Mouse (Mus musculus): Measurements from ENCODE around the gene Eif1ad. TPM values are rescaled to one million over a fixed set of nuclear protein-coding genes. Genes with fewer than 3 reads are reported as not detected.
"Not testable (repeated sequence)": the region's sequence is repeated elsewhere in the genome, so short reads cannot be mapped to it uniquely, and the experiment has no call there.

The Eif1ad gene
- polyA plus RNA-seq, 1 experiment from 2014 or later: 49.1 TPM

DNA sequence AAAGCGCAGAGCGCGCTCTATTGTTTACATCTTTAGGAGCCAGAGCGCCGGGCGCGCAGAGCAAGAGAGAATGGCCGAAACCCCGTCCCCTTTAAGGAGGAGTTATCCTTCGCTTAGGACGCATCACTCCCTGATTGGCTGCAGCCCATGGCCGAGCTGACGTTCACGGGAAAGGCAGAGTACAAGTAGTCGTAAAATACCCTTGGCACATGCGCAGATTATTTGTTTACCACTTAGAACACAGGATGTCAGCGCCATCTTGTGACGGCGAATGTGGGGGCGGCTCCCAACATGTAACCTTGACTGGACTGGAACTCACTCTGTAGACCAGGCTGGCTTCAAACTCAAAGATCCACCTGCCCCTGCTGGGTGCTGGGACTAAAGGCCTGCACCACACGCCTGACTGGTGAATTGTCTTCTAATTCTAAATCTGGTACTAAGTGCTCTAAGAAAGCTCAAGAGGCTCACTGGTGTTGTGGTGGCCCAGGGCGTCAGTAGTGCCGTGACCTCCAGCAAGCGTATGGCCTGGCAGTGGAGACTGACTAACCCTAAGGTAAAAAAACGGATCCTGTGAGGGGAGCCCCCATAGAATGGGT lies 40.1 kb downstream of the Eif1ad start:
- H3K9me3 ChIP-seq (ENCODE audit: control insufficient read depth, low read length): not testable (repeated sequence)
- peak; percentile 68 for DNase-seq (ENCODE audit: low spot score)

DNA sequence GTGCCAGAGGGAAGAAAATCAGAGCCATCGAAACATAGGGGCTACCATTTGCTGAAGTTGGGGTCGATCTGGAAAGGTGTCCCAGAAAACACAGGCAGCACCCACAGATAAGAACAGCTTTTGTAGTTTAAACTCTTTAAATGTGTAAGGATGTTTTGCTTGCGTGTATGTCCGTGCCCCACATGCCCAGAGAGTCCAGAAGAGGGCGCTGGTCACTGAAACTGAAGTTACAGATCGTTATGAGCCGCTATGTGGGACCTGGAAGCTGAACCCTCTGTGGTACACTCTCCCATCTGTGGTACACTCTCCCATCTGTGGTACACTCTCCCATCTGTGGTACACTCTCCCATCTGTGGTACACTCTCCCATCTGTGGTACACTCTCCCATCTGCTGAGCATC lies 40.6 kb downstream of the Eif1ad start:
- H3K9ac ChIP-seq (ENCODE audit: low read length): peak overlapping the region; percentile 88
- H3K27ac ChIP-seq (replicated peaks): peak overlapping the region; percentile 98
- no peaks in the 10 kb centered on the region for H3K9me3 ChIP-seq (ENCODE audit: control insufficient read depth, low read length)
- peaks cover 2% of the 10 kb centered on the region; the same call in 1 of the 2 replicates for H3K36me3 ChIP-seq (ENCODE audit: control insufficient read depth, insufficient read depth, low read length)
- peak; percentile 77 for DNase-seq (ENCODE audit: low spot score)
- ATAC-seq (ENCODE audit: low FRiP score, low TSS enrichment): peak; percentile 69
- peak overlapping the region; percentile 59 for H3K4me3 ChIP-seq (ENCODE audit: low read depth, low read length)
- TF ChIP-seq EP300 (optimal IDR thresholded peaks at IDR 0.05) (no peak), CTCF (IDR thresholded peaks at IDR 0.05; ENCODE audit: low read depth) (peak; percentile 81)
- 12% methylated on average over 7 of the region's 7 CpGs for WGBS
- H3K27me3 ChIP-seq (ENCODE audit: control insufficient read depth, insufficient read depth, low read length): no peaks in the 10 kb centered on the region
- H3K4me2 ChIP-seq (replicated peaks; ENCODE audit: low read depth): peak overlapping the region; percentile 74
- no peaks in the 10 kb centered on the region for H3K4me1 ChIP-seq (replicated peaks; ENCODE audit: control insufficient read depth, insufficient read depth)

More for the DNA sequence above, 40.1 kb downstream of the Eif1ad start:
- peak overlapping the region; percentile 98 for H3K27ac ChIP-seq (replicated peaks)
- peak overlapping the region; percentile 88 for H3K9ac ChIP-seq (ENCODE audit: low read length)
- peak overlapping the region; percentile 74 for H3K4me2 ChIP-seq (replicated peaks; ENCODE audit: low read depth)
- not testable (repeated sequence) for H3K4me1 ChIP-seq (replicated peaks; ENCODE audit: control insufficient read depth, insufficient read depth); H3K27me3 ChIP-seq (ENCODE audit: control insufficient read depth, insufficient read depth, low read length); H3K36me3 ChIP-seq (ENCODE audit: control insufficient read depth, insufficient read depth, low read length)
- H3K4me3 ChIP-seq (ENCODE audit: low read depth, low read length): peak overlapping the region; percentile 59
- WGBS: 16% methylated on average over 20 of the region's 25 CpGs
- ATAC-seq (ENCODE audit: low FRiP score, low TSS enrichment): peak; percentile 83
- TF ChIP-seq CTCF (IDR thresholded peaks at IDR 0.05; ENCODE audit: low read depth): peak; percentile 32

DNA sequence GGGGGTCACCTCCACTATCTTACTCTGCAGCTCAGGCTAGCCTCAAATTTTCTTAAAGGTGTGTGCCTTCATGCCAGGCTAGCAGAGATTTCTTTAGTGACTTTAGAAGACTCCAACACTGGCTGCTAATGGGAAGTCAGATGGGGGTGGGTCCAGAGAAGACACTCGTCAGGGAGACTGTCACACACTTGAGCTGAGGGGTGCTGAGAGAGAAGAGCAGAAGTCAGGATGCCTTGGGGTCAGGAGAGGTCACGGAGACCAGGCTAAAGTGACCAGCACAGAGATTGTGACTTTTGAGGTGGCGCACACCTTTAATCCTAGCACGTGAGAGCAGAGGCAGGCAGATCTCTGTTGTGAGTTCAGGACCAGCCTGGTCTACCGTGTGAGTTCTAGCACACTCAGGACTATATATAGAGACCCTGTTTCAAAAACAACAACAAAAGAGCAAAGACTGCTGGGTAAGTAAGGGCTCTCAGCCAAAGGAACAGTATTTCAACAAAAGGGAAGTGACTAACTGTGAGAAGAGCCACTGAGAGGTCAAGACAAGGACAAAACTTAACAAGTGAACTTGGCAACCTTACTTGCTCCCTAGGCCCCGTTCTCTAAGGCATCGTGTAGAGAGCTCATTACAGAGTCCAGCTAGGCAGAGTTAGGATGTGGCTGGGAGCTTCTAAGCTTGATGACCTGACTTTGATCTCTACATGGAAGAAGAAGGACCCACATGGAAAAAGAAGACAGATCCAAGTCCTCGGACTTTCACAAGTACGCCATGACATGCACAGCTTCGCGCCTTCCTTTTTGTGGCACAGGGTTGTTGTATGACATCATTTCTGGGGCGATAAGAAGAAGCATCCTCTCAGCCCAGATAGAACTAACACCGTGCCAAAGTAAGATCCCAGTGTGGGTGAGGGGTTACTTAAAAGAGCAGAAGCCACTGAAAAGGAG lies 41.8 kb downstream of the Eif1ad start:
- H3K27me3 ChIP-seq (ENCODE audit: control insufficient read depth, insufficient read depth, low read length): no peaks in the 10 kb centered on the region
- peaks cover 2% of the 10 kb centered on the region; the same call in 1 of the 2 replicates for H3K36me3 ChIP-seq (ENCODE audit: control insufficient read depth, insufficient read depth, low read length)
- no peak overlapping the region; the same call in 1 of the 2 replicates for H3K27ac ChIP-seq (replicated peaks)
- TF ChIP-seq EP300 (optimal IDR thresholded peaks at IDR 0.05): no peak
- no peak for TF ChIP-seq CTCF (IDR thresholded peaks at IDR 0.05; ENCODE audit: low read depth)
- WGBS: 80% methylated on average over 13 of the region's 13 CpGs
- H3K9ac ChIP-seq (ENCODE audit: low read length): no peak overlapping the region
- H3K4me3 ChIP-seq (ENCODE audit: low read depth, low read length): no peak overlapping the region
- DNase-seq (ENCODE audit: low spot score): no peak
- no peak overlapping the region for H3K4me2 ChIP-seq (replicated peaks; ENCODE audit: low read depth)
- no peak for ATAC-seq (ENCODE audit: low FRiP score, low TSS enrichment)
- H3K9me3 ChIP-seq (ENCODE audit: control insufficient read depth, low read length): no peaks in the 10 kb centered on the region
- no peaks in the 10 kb centered on the region for H3K4me1 ChIP-seq (replicated peaks; ENCODE audit: control insufficient read depth, insufficient read depth)

DNA sequence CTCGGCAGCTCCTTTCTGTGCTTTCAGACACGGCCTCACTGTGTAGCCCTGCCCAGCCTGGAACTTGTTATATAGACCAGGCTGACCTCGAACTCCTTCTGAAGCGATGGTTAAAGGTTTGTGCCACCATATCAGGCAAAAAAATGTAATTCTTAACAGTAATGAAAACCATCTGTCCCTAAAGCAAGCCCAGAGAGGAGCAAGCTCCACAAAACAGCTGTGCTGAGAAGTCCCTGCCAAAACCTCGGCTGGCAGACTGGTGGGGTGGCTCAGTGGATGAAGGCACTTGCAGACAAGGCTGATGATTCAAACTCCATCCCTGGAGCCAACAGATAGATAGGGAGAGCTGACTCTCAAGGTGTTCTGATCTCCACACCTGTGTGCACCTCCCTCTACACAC lies 42.5 kb downstream of the Eif1ad start:
- Histone ChIP-seq H3K36me3 (ENCODE audit: control insufficient read depth, insufficient read depth, low read length) (peaks cover 2% of the 10 kb centered on the region; the same call in 1 of the 2 replicates), H3K4me2 (replicated peaks; ENCODE audit: low read depth) (no peak overlapping the region), H3K9me3 (ENCODE audit: control insufficient read depth, low read length) (no peaks in the 10 kb centered on the region), H3K4me1 (replicated peaks; ENCODE audit: control insufficient read depth, insufficient read depth) (no peaks in the 10 kb centered on the region), H3K27me3 (ENCODE audit: control insufficient read depth, insufficient read depth, low read length) (no peaks in the 10 kb centered on the region), H3K27ac (replicated peaks) (no peak overlapping the region; the same call in 1 of the 2 replicates), H3K4me3 (ENCODE audit: low read depth, low read length) (no peak overlapping the region), H3K9ac (ENCODE audit: low read length) (no peak overlapping the region)
- 54% methylated on average over 5 of the region's 5 CpGs for WGBS
- DNase-seq (ENCODE audit: low spot score): no peak
- TF ChIP-seq EP300 (optimal IDR thresholded peaks at IDR 0.05) (no peak), CTCF (IDR thresholded peaks at IDR 0.05; ENCODE audit: low read depth) (no peak)
- no peak for ATAC-seq (ENCODE audit: low FRiP score, low TSS enrichment)

DNA sequence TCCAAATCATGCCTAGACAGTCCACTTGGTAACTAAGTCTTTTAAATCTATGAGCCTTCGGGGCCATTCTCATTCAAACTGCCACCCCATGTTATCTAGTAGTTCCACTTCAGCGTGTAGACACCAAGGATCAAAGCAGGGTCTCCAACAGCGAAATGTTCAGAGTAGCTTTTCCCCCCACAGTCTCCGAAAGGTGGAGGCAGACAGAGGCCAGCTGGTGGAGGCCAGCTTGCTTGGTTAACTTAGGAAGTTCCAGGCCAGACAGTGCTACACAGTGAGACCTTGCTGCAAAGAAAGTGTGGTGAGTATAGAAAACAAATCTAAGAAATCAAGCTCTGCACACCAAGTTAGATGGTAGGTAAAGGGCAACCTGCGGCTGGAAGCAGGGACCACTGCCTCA lies 44.1 kb downstream of the Eif1ad start:
- ATAC-seq (ENCODE audit: low FRiP score, low TSS enrichment) (no peak), DNase-seq (ENCODE audit: low spot score) (no peak)
- TF ChIP-seq EP300 (optimal IDR thresholded peaks at IDR 0.05) (no peak), CTCF (IDR thresholded peaks at IDR 0.05; ENCODE audit: low read depth) (no peak)
- H3K4me1 ChIP-seq (replicated peaks; ENCODE audit: control insufficient read depth, insufficient read depth): no peaks in the 10 kb centered on the region
- WGBS: 88% methylated on average over 5 of the region's 5 CpGs
- peaks cover 2% of the 10 kb centered on the region; the same call in 1 of the 2 replicates for H3K36me3 ChIP-seq (ENCODE audit: control insufficient read depth, insufficient read depth, low read length)
- H3K4me3 ChIP-seq (ENCODE audit: low read depth, low read length): no peak overlapping the region
- no peak overlapping the region for H3K27ac ChIP-seq (replicated peaks)
- no peak overlapping the region for H3K4me2 ChIP-seq (replicated peaks; ENCODE audit: low read depth)
- H3K27me3 ChIP-seq (ENCODE audit: control insufficient read depth, insufficient read depth, low read length): no peaks in the 10 kb centered on the region
- H3K9ac ChIP-seq (ENCODE audit: low read length): no peak overlapping the region
- H3K9me3 ChIP-seq (ENCODE audit: control insufficient read depth, low read length): no peaks in the 10 kb centered on the region
